Mouse (Mus musculus) megakaryocyte, embryonic 14.5 days (primary cell): ENCODE data around the gene Npcd.

Source experiments
- FLI1 ChIP-seq: IDR thresholded peaks from 2 replicates; pipeline ENCODE4 v1.6.1; 2012; ENCODE audit warnings: low read length, inconsistent platforms, mixed read lengths
- GATA1 ChIP-seq: IDR thresholded peaks from 3 replicates; pipeline ENCODE4 v1.6.1; 2012; ENCODE audit warnings: mixed read lengths, low read length, inconsistent platforms, borderline replicate concordance

DNA sequence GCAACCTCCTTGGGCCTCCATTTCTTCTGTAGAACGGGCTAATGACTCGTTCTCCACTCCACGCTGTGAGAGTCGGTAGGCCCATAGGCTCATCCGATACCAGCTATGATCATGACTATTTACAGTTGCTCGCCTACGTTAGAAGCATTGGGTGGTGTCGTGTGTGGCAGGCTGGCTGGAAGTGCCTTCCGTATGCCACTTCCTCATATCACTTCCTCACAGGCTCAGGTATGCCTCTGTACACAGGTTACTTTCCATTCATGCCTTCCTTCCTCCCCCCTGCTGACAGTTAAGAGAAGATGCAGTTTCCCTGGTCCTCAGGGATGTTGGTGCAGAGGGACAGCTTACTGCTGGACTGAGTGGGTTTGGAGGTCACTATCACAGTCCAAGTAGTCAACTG lies 41.0 kb downstream of the Npcd start:
- TF ChIP-seq GATA1 (no peak), FLI1 (no peak)
